In the genomic region with DNA sequence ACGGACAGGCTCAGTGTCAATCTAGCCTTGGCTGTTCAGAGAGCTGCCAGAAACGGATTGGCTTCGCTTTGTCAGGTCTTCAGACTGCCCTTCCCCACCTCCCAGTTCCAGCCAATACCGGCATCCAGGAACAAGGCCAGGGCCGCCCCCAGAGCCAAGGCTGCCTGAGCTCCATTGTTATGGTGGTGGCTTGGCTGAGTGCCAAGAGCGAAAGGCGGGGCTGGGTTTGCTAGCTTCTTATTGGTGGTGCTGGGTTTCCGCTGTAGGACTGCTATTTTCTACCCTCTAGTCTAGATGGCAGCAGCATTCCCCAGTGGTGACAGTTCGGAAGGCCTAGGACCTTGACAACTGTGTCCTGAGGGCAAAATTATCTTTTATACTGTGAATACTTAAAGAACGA, we compare ENCODE assay signal across 8 mouse cellular contexts. TPM values are rescaled to one million over a fixed set of nuclear protein-coding genes. Genes with fewer than 3 reads are reported as not detected.
DNase-seq lines count a peak whose midpoint lies in the region; ATAC-seq lines count a peak whose summit lies in the region.

A gene (minus strand): TSS at position 148 of the 400 bp plus-strand sequence.

- H3K4me2 ChIP-seq in hindbrain, embryonic 15.5 days = peak within 1 kb of the TSS; percentile 48

- H3K9ac ChIP-seq in hindbrain, embryonic 15.5 days = no peak within 1 kb of the TSS

- H3K36me3 ChIP-seq in hindbrain, embryonic 15.5 days = no peaks in the 10 kb centered on the region

- ATAC-seq in hindbrain, embryonic 15.5 days (ENCODE audit: low FRiP score, low read depth) = peak; percentile 97

- H3K4me1 ChIP-seq in hindbrain, embryonic 15.5 days (replicated peaks) = peaks cover 15% of the 10 kb centered on the region

- WGBS in hindbrain, embryonic 15.5 days = 3% methylated on average over 10 of the region's 10 CpGs

- H3K27ac ChIP-seq in hindbrain, embryonic 15.5 days (replicated peaks) = peak within 1 kb of the TSS; percentile 69

- H3K4me3 ChIP-seq in hindbrain, embryonic 15.5 days = peak within 1 kb of the TSS; percentile 26

- no peaks in the 10 kb centered on the region for H3K9me3 ChIP-seq in hindbrain, embryonic 15.5 days

- peak; percentile 84 for DNase-seq in T-cell, adult 2 months (ENCODE audit: low spot score)
- peak; percentile 97 to 99 for DNase-seq in cerebellum, postnatal 4 days (ENCODE audit: low spot score in 2 of 2)
- peak; percentile 96 for DNase-seq in gastrocnemius, adult 18-20 months (ENCODE audit: low spot score)
- peak; percentile 99 for DNase-seq in layer of hippocampus, postnatal 36 days
- DNase-seq in lung, postnatal 25 days (ENCODE audit: low spot score) = peak; percentile 97
- DNase-seq in retina, embryonic 14.5 days (ENCODE audit: low spot score) = peak; percentile 99
- peak; percentile 85 to 89 for DNase-seq in thymus, postnatal 36 days

- H3K27me3 ChIP-seq in hindbrain, embryonic 15.5 days = no peaks in the 10 kb centered on the region; the same call in 1 of the 2 replicates

RNA-seq across cellular contexts. Expression of the gene that starts here (rescaled TPM):
- total RNA-seq in gastrocnemius, adult 18-20 months (2021) = 10 to 100 TPM; 12.8 to 14.7 TPM
- 48.0 and 52.9 TPM in 2 replicates for polyA plus RNA-seq in hindbrain, embryonic 15.5 days (2015; fragmentation: Nextera tagmentation; extraction: Ambion mirVana)
- 100 to 1,000 TPM; 161 to 173 TPM for total RNA-seq in layer of hippocampus, postnatal 36 days (2021)

Comparison
In these comparisons a context has a peak if more than half of its experiments do, and no peak if none do; other contexts are left out.
1. Peak in every context shown above with its lines: DNase-seq, ATAC-seq, H3K4me3 ChIP-seq and H3K27ac ChIP-seq.
2. RNA of the gene that starts here (total RNA-seq): 161 to 173 TPM in layer of hippocampus, postnatal 36 days; 12.8 to 14.7 TPM in gastrocnemius, adult 18-20 months; every median in the first group is over 10 times any median in the second.